In genomic region chr13:58215253-58215591, GRCm38 (mm10) we compare ENCODE assay signal across 8 mouse cellular contexts. TPM values are rescaled to one million over a fixed set of nuclear protein-coding genes. Genes with fewer than 3 reads are reported as not detected.
DNase-seq lines count a peak whose midpoint lies in the region; ATAC-seq and TF ChIP-seq lines count a peak whose summit lies in the region.

No protein-coding gene starts in this region.

- H3K4me3 ChIP-seq in erythroblast, embryonic 14.5 days (replicated peaks) = peak overlapping the region; percentile 99
- peak overlapping the region; percentile 98 for H3K4me3 ChIP-seq in spleen, adult 2 months (ENCODE audit: extremely low read depth, insufficient read depth, insufficient read length)
- H3K4me3 ChIP-seq in limb, embryonic 15.5 days = peak overlapping the region; percentile 66

- DNase-seq in spleen, adult 2 months (ENCODE audit: low read depth in 1 of 2, low spot score in 2 of 2) = no peak
- DNase-seq in spleen, postnatal 10 days (ENCODE audit: low spot score in 2 of 2) = no peak
- no peak for DNase-seq in natural killer cell, adult 2 months (ENCODE audit: low spot score in 2 of 2)
- no peak for DNase-seq in MN1 (ENCODE audit: low spot score)
- no peak for DNase-seq in left cerebral cortex, postnatal 4 days

- peak overlapping the region; percentile 90 for H3K9ac ChIP-seq in limb, embryonic 15.5 days

- no peak for ATAC-seq in erythroblast, adult 5-6 weeks (replicated peaks; ENCODE audit: low FRiP score, poor library complexity, severe bottlenecking)
- ATAC-seq in limb, embryonic 15.5 days (ENCODE audit: insufficient number of reproducible peaks, low FRiP score, low TSS enrichment, low read depth) = peak; percentile 62

- H3K27ac ChIP-seq in spleen, adult 2 months (ENCODE audit: insufficient read depth, low read length) = peak overlapping the region; percentile 96
- peak overlapping the region; percentile 88 for H3K27ac ChIP-seq in limb, embryonic 15.5 days

- TF ChIP-seq POLR2A in spleen, adult 2 months (IDR thresholded peaks at IDR 0.05; ENCODE audit: low read depth, low read length) = no peak

- no peaks in the 10 kb centered on the region for H3K9me3 ChIP-seq in erythroblast, embryonic 14.5 days (ENCODE audit: control insufficient read depth, low read length)
- no peaks in the 10 kb centered on the region for H3K9me3 ChIP-seq in limb, embryonic 15.5 days

- WGBS in spleen, adult 2 months = under 1% methylated on average over 43 of the region's 48 CpGs
- under 1% methylated on average over 44 of the region's 48 CpGs for WGBS in limb, embryonic 15.5 days

- intact Hi-C loops in left cerebral cortex, postnatal 4 days (cut with DNase I) = no loop called here

- TF ChIP-seq CTCF in spleen, adult 2 months (IDR thresholded peaks at IDR 0.05; ENCODE audit: extremely low read depth, insufficient read depth, insufficient read length, insufficient replicate concordance) = no peak

- H3K4me2 ChIP-seq in limb, embryonic 15.5 days = peak overlapping the region; percentile 68

- peaks cover 36% of the 10 kb centered on the region for H3K4me1 ChIP-seq in erythroblast, embryonic 14.5 days (ENCODE audit: control insufficient read depth)
- H3K4me1 ChIP-seq in spleen, adult 2 months (ENCODE audit: control insufficient read depth, insufficient read depth, insufficient read length) = peaks cover 7% of the 10 kb centered on the region
- H3K4me1 ChIP-seq in limb, embryonic 15.5 days = peaks cover 18% of the 10 kb centered on the region

- H3K27me3 ChIP-seq in erythroblast, embryonic 14.5 days (ENCODE audit: control insufficient read depth) = no peaks in the 10 kb centered on the region; the same call in 1 of the 2 replicates
- no peaks in the 10 kb centered on the region for H3K27me3 ChIP-seq in spleen, adult 2 months (ENCODE audit: control insufficient read depth, insufficient read depth, low read length)
- H3K27me3 ChIP-seq in limb, embryonic 15.5 days = no peaks in the 10 kb centered on the region

- H3K36me3 ChIP-seq in erythroblast, embryonic 14.5 days (ENCODE audit: control insufficient read depth) = peaks cover 7% of the 10 kb centered on the region
- H3K36me3 ChIP-seq in spleen, adult 2 months (ENCODE audit: control insufficient read depth, insufficient read depth, low read length) = no peaks in the 10 kb centered on the region
- no peaks in the 10 kb centered on the region for H3K36me3 ChIP-seq in limb, embryonic 15.5 days

RNA-seq across cellular contexts. Expression of gene Ubqln1, which starts 0.2 kb away (rescaled TPM):
- polyA plus RNA-seq in erythroblast, embryonic 14.5 days (2012) = 4.3 TPM in 2 replicates
- 15.5 and 15.8 TPM in 2 replicates for total RNA-seq in erythroblast, adult 5-6 weeks (2015; ENCODE audit: low replicate concordance)
- 19.3 and 20.6 TPM in 2 replicates for total RNA-seq in erythroblast, adult 5-6 weeks (2017; ENCODE audit: low replicate concordance)
- polyA plus RNA-seq in spleen, adult 2 months (2012; rRNA removed) = 75.4 and 94.8 TPM in 2 replicates
- polyA plus RNA-seq in limb, embryonic 15.5 days (2015; fragmentation: Nextera tagmentation; extraction: Ambion mirVana) = 98.8 and 108 TPM in 2 replicates
- 100 to 1,000 TPM; 129 to 133 TPM for total RNA-seq in left cerebral cortex, postnatal 4 days (2021)

RNA-seq across cellular contexts. Expression of gene Idnk, which starts 57.8 kb away (rescaled TPM):
- polyA plus RNA-seq in erythroblast, embryonic 14.5 days (2012) = 0.40 and 1.2 TPM in 2 replicates
- total RNA-seq in erythroblast, adult 5-6 weeks (2015; ENCODE audit: low replicate concordance) = 9.2 and 15.0 TPM in 2 replicates
- total RNA-seq in erythroblast, adult 5-6 weeks (2017; ENCODE audit: low replicate concordance) = 4.7 and 14.4 TPM in 2 replicates
- 22.6 and 24.7 TPM in 2 replicates for polyA plus RNA-seq in spleen, adult 2 months (2012; rRNA removed)
- polyA plus RNA-seq in limb, embryonic 15.5 days (2015; fragmentation: Nextera tagmentation; extraction: Ambion mirVana) = 29.3 and 33.0 TPM in 2 replicates
- total RNA-seq in left cerebral cortex, postnatal 4 days (2021) = 10 to 100 TPM; 23.1 to 25.5 TPM

Comparison
In these comparisons a context has a peak if more than half of its experiments do, and no peak if none do; other contexts are left out.
1. RNA of gene Ubqln1, which starts 0.2 kb away (polyA plus RNA-seq): 98.8 to 108 TPM in limb, embryonic 15.5 days and 75.4 to 94.8 TPM in spleen, adult 2 months; 4.3 TPM in erythroblast, embryonic 14.5 days; every median in the first group is over 10 times any median in the second.
2. RNA of gene Idnk, which starts 57.8 kb away (polyA plus RNA-seq): 29.3 to 33.0 TPM in limb, embryonic 15.5 days and 22.6 to 24.7 TPM in spleen, adult 2 months; 0.40 to 1.2 TPM in erythroblast, embryonic 14.5 days; every median in the first group is over 10 times any median in the second.
3. Peak in every context shown above with its lines, with median percentiles within 50 percentile points of each other: H3K4me3 ChIP-seq.